25 mouse cellular contexts compared by ENCODE assay signal in genomic region chrX:99479871-99480270, GRCm38 (mm10). TPM values are rescaled to one million over a fixed set of nuclear protein-coding genes. Genes with fewer than 3 reads are reported as not detected.
A peak's percentile ranks its signal among the peaks of the same experiment; 100 is the strongest.
DNase-seq lines count a peak whose midpoint lies in the region; ATAC-seq and TF ChIP-seq lines count a peak whose summit lies in the region.
"Had no signal": no experiment of that assay in that cellular context is flagged by ENCODE, and none has a peak within 500 bp of the region (broad histone marks: within the 10 kb centered on the region; RNA-seq: fewer than 3 reads in every experiment).

No protein-coding gene starts in this region.

- H3K4me3 ChIP-seq in forebrain, embryonic 10.5 days, result no peak overlapping the region
- no peak overlapping the region for H3K4me3 ChIP-seq in forebrain, postnatal 0 days (ENCODE audit: low read depth, low read length)
- no peak overlapping the region for H3K4me3 ChIP-seq in hindbrain, embryonic 16.5 days (ENCODE audit: low read length)
- no peak overlapping the region for H3K4me3 ChIP-seq in hindbrain, embryonic 10.5 days
- no peak overlapping the region for H3K4me3 ChIP-seq in midbrain, embryonic 14.5 days (replicated peaks; ENCODE audit: low read depth, low read length)
- H3K4me3 ChIP-seq: embryonic facial prominence, embryonic 15.5 days; heart, embryonic 13.5 days; kidney, embryonic 15.5 days; limb, embryonic 13.5 days; liver, embryonic 12.5 days had no signal

- H3K4me1 ChIP-seq in forebrain, embryonic 10.5 days, result peaks cover 37% of the 10 kb centered on the region
- no peaks in the 10 kb centered on the region; the same call in 1 of the 2 replicates for H3K4me1 ChIP-seq in forebrain, postnatal 0 days (ENCODE audit: insufficient read depth)
- H3K4me1 ChIP-seq in hindbrain, embryonic 16.5 days (ENCODE audit: control insufficient read depth, insufficient read depth, low read depth, low read length), result peaks cover 3% of the 10 kb centered on the region
- H3K4me1 ChIP-seq in hindbrain, embryonic 10.5 days (replicated peaks), result peaks cover 31% of the 10 kb centered on the region
- H3K4me1 ChIP-seq in midbrain, embryonic 14.5 days (ENCODE audit: control insufficient read depth, insufficient read depth, low read length), result peaks cover 21% of the 10 kb centered on the region
- H3K4me1 ChIP-seq: embryonic facial prominence, embryonic 15.5 days; heart, embryonic 13.5 days; limb, embryonic 13.5 days; liver, embryonic 12.5 days had no signal

- no peaks in the 10 kb centered on the region for H3K36me3 ChIP-seq in forebrain, embryonic 10.5 days (replicated peaks)
- no peaks in the 10 kb centered on the region for H3K36me3 ChIP-seq in forebrain, postnatal 0 days (ENCODE audit: insufficient read depth)
- no peaks in the 10 kb centered on the region for H3K36me3 ChIP-seq in hindbrain, embryonic 16.5 days (ENCODE audit: control insufficient read depth, insufficient read depth, low read length)
- no peaks in the 10 kb centered on the region for H3K36me3 ChIP-seq in hindbrain, embryonic 10.5 days
- no peaks in the 10 kb centered on the region for H3K36me3 ChIP-seq in midbrain, embryonic 14.5 days (ENCODE audit: control insufficient read depth, insufficient read depth, low read length)
- H3K36me3 ChIP-seq: embryonic facial prominence, embryonic 15.5 days; heart, embryonic 13.5 days; kidney, embryonic 15.5 days; limb, embryonic 13.5 days; liver, embryonic 12.5 days had no signal

- peak overlapping the region; percentile 35; the same call in 1 of the 2 replicates for H3K27ac ChIP-seq in forebrain, embryonic 10.5 days
- no peak overlapping the region for H3K27ac ChIP-seq in forebrain, postnatal 0 days (ENCODE audit: low read depth, low read length)
- peak overlapping the region; percentile 29; the same call in 1 of the 2 replicates for H3K27ac ChIP-seq in hindbrain, embryonic 16.5 days (ENCODE audit: low read depth, low read length)
- H3K27ac ChIP-seq in hindbrain, embryonic 10.5 days, result no peak overlapping the region; the same call in 1 of the 2 replicates
- H3K27ac ChIP-seq in midbrain, embryonic 14.5 days (replicated peaks; ENCODE audit: low read depth, low read length), result peak overlapping the region; percentile 91; the same call in 1 of the 2 replicates
- H3K27ac ChIP-seq: embryonic facial prominence, embryonic 15.5 days; heart, embryonic 13.5 days; kidney, embryonic 15.5 days; limb, embryonic 13.5 days; liver, embryonic 12.5 days had no signal

- H3K4me2 ChIP-seq in forebrain, postnatal 0 days (ENCODE audit: low read depth), result no peak overlapping the region
- no peak overlapping the region for H3K4me2 ChIP-seq in hindbrain, embryonic 16.5 days (ENCODE audit: low read length)
- H3K4me2 ChIP-seq in midbrain, embryonic 14.5 days (ENCODE audit: low read length), result no peak overlapping the region
- H3K4me2 ChIP-seq: embryonic facial prominence, embryonic 15.5 days; heart, embryonic 13.5 days; kidney, embryonic 15.5 days; limb, embryonic 13.5 days; liver, embryonic 12.5 days had no signal

- no peak for ATAC-seq in forebrain, postnatal 0 days
- 0 out of 2 replicates have a peak, but pooled peaks have one; percentile 6 for ATAC-seq in hindbrain, embryonic 16.5 days
- ATAC-seq in midbrain, embryonic 14.5 days (ENCODE audit: low FRiP score, low TSS enrichment), result no peak
- ATAC-seq: activated CD4-positive, CD25-positive, alpha-beta regulatory T cell, adult 4 months; liver, embryonic 12.5 days had no signal

- TF ChIP-seq CTCF in forebrain, postnatal 0 days (IDR thresholded peaks at IDR 0.05; ENCODE audit: low read depth), result no peak

- no peaks in the 10 kb centered on the region for H3K9me3 ChIP-seq in forebrain, embryonic 10.5 days
- H3K9me3 ChIP-seq in forebrain, postnatal 0 days (ENCODE audit: low read length), result no peaks in the 10 kb centered on the region
- no peaks in the 10 kb centered on the region for H3K9me3 ChIP-seq in hindbrain, embryonic 16.5 days (ENCODE audit: control insufficient read depth, low read length)
- no peaks in the 10 kb centered on the region for H3K9me3 ChIP-seq in hindbrain, embryonic 10.5 days
- H3K9me3 ChIP-seq in midbrain, embryonic 14.5 days (ENCODE audit: control insufficient read depth, low read length), result no peaks in the 10 kb centered on the region
- H3K9me3 ChIP-seq: embryonic facial prominence, embryonic 15.5 days; heart, embryonic 13.5 days; kidney, embryonic 15.5 days; limb, embryonic 13.5 days; liver, embryonic 12.5 days had no signal

- H3K9ac ChIP-seq in forebrain, postnatal 0 days, result no peak overlapping the region
- no peak overlapping the region for H3K9ac ChIP-seq in hindbrain, embryonic 16.5 days (ENCODE audit: low read depth, low read length)
- H3K9ac ChIP-seq in midbrain, embryonic 14.5 days (replicated peaks; ENCODE audit: low read length), result no peak overlapping the region
- H3K9ac ChIP-seq: embryonic facial prominence, embryonic 15.5 days; heart, embryonic 13.5 days; kidney, embryonic 15.5 days; limb, embryonic 13.5 days; liver, embryonic 12.5 days had no signal

- H3K27me3 ChIP-seq in forebrain, embryonic 10.5 days (ENCODE audit: poor library complexity, severe bottlenecking), result peaks cover 99% of the 10 kb centered on the region
- no peaks in the 10 kb centered on the region for H3K27me3 ChIP-seq in forebrain, postnatal 0 days (ENCODE audit: insufficient read depth, low read length)
- H3K27me3 ChIP-seq in hindbrain, embryonic 16.5 days (replicated peaks; ENCODE audit: control insufficient read depth, insufficient read depth, low read length), result peaks cover 3% of the 10 kb centered on the region; the same call in 1 of the 2 replicates
- H3K27me3 ChIP-seq in hindbrain, embryonic 10.5 days (ENCODE audit: insufficient read depth, poor library complexity, severe bottlenecking), result peaks cover 73% of the 10 kb centered on the region
- H3K27me3 ChIP-seq in midbrain, embryonic 14.5 days (ENCODE audit: control insufficient read depth, insufficient read depth, low read length), result no peaks in the 10 kb centered on the region

- DNase-seq in forebrain, embryonic 10.5 days (ENCODE audit: extremely low spot score, low spot score), result no peak
- no peak for DNase-seq in forebrain, postnatal 0 days
- no peak for DNase-seq in hindbrain, embryonic 10.5 days (ENCODE audit: low spot score)
- DNase-seq in brain, adult 2 months (ENCODE audit: low read depth, low spot score), result peak; percentile 50
- DNase-seq in midbrain, embryonic 14.5 days, result no peak
- DNase-seq in cerebellum, adult 9-10 months, result no peak
- no peak for DNase-seq in thymus, postnatal 25 days
- DNase-seq: adrenal gland, adult 8-10 months; cerebellum, adult 8-10 months; gastrocnemius, postnatal 10 days; heart, postnatal 14 days; kidney, adult 11 months; kidney, postnatal 36 days; layer of hippocampus, adult 9-11 months; lung, adult 2 months; lung, postnatal 14 days; retina, postnatal 1 day; thymus, postnatal 36 days had no signal

- WGBS in forebrain, embryonic 10.5 days, result 63% methylated on average over 2 of the region's 2 CpGs
- 45% methylated on average over 2 of the region's 2 CpGs for WGBS in forebrain, postnatal 0 days
- 57% methylated on average over 2 of the region's 2 CpGs for WGBS in hindbrain, embryonic 16.5 days
- WGBS in hindbrain, embryonic 10.5 days, result 80% methylated on average over 2 of the region's 2 CpGs
- 42% methylated on average over 2 of the region's 2 CpGs for WGBS in midbrain, embryonic 14.5 days

RNA-seq across cellular contexts. Expression of gene Pja1, which starts 8.8 kb away (rescaled TPM):
- 209 and 217 TPM in 2 replicates for polyA plus RNA-seq in forebrain, embryonic 10.5 days (2016; fragmentation: Nextera tagmentation; extraction: Ambion mirVana)
- total RNA-seq in forebrain, postnatal 0 days (2014; rRNA removed), result 270 and 285 TPM in 2 replicates
- 378 and 395 TPM in 2 replicates for polyA plus RNA-seq in forebrain, postnatal 0 days (2015; fragmentation: Nextera tagmentation; extraction: Ambion mirVana)
- 365 and 381 TPM in 2 replicates for polyA plus RNA-seq in hindbrain, embryonic 16.5 days (2015; fragmentation: Nextera tagmentation; extraction: Ambion mirVana)
- 188 and 192 TPM in 2 replicates for polyA plus RNA-seq in hindbrain, embryonic 10.5 days (2016; fragmentation: Nextera tagmentation; extraction: Ambion mirVana)
- 327 and 333 TPM in 2 replicates for polyA plus RNA-seq in midbrain, embryonic 14.5 days (2014; fragmentation: Nextera tagmentation; extraction: Ambion mirVana)

Comparison
In these comparisons a context has a peak if more than half of its experiments do, and no peak if none do; other contexts are left out.
1. H3K27ac ChIP-seq: peak in forebrain, embryonic 10.5 days (single experiment), hindbrain, embryonic 16.5 days (single experiment) and midbrain, embryonic 14.5 days (single experiment); none in forebrain, postnatal 0 days (single experiment) and hindbrain, embryonic 10.5 days (single experiment).